Mouse (Mus musculus): ENCODE measurements at regions not wholly inside any gene's neighbourhood (a gene's known extent, or its start where the extent isn't known, plus 50 kb on each side); places are given as distances from the start of the nearest gene placed in this dataset.

DNA sequence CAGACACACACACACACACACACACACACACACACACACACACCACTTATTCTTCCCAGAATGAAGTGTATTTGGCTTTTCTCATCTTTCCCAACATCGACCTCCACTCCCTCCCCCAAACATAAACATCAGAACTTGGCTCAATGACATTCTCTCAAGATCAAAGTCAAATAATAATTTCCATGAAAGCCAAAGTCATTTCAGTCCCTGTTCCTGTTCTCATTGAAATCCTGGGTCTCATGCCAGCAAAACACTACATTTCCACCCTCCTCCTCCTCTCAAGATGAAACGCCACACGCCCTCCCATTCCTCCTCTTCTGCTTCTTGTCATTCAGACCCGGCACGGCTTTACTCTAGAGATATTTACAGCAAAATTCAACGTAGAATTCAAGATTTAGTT, 173.1 kb upstream of the Slc24a2 start:
- no peak for TF ChIP-seq E2F4 (IDR thresholded peaks at IDR 0.05; ENCODE audit: insufficient read depth)
- TF ChIP-seq USF1 (IDR thresholded peaks at IDR 0.05; ENCODE audit: low read depth) = no peak
- TF ChIP-seq MAX (IDR thresholded peaks at IDR 0.05; ENCODE audit: low read depth) = no peak
- no peak for TF ChIP-seq POLR2A (IDR thresholded peaks at IDR 0.05; ENCODE audit: insufficient read length, low read depth)
- TF ChIP-seq CEBPB (IDR thresholded peaks at IDR 0.05; ENCODE audit: insufficient read depth, poor library complexity, severe bottlenecking) = no peak
- no peak for TF ChIP-seq MYOG (IDR thresholded peaks at IDR 0.05; ENCODE audit: control insufficient read depth in 1 of 3, insufficient read depth in 1 of 3, insufficient read length in 2 of 3, low read depth in 2 of 3)
- TF ChIP-seq TCF12 (IDR thresholded peaks at IDR 0.05; ENCODE audit: insufficient read depth, poor library complexity, severe bottlenecking) = no peak
- no peak for TF ChIP-seq MYOD1 (IDR thresholded peaks at IDR 0.05; ENCODE audit: control insufficient read depth in 1 of 3, insufficient read length in 2 of 3, low read depth in 2 of 3)
